Mouse (Mus musculus): Measurements from ENCODE around the gene Dgkh.

GRCm38 (mm10) chr14:78526907-78527306, 205.7 kb downstream of the Dgkh start:
- TF ChIP-seq POLR2A (IDR thresholded peaks at IDR 0.05; ENCODE audit: borderline replicate concordance, low read depth, low read length) (no peak), CTCF (IDR thresholded peaks at IDR 0.05; ENCODE audit: low read depth, low read length) (no peak)
